Mouse (Mus musculus): ENCODE measurements around the gene Ppp3cb. TPM values are rescaled to one million over a fixed set of nuclear protein-coding genes. Genes with fewer than 3 reads are reported as not detected.

The Ppp3cb gene
- 30.8 and 32.0 TPM in 2 replicates for total RNA-seq (2012; rRNA removed)

DNA sequence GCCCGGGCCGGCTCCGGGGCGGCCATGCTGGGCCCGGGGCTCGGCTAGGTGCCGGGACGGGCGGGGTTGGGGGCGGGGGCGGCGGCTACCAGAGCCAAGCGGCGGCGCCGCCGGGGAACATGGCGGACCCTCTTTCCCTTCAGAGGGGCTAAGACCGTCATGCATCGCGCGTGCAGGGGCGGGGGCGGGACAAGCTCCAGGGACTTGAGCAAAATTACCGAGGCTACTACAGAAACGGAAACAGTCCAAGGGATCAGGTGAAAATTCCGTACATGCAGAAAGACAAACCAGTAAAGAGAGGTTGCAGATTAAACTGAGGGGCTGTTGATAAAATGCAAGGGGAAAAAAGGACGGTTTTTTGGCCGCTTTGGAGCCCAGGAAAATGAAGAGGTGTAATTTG lies at the start of gene Ppp3cb:
Gene Ppp3cb, minus strand, starts transcription at position 159 of the 400 bp plus-strand sequence.
- in situ Hi-C loops (cut with MboI; ENCODE audit: low sequenced_read_pairs in 2 of 2, unreplicated experiment in 2 of 2): no loop called here
- Histone ChIP-seq H3K27ac (ENCODE audit: insufficient read depth, low read depth, low read length, poor library complexity, severe bottlenecking) (peak within 1 kb of the TSS; percentile 80), H3K36me3 (ENCODE audit: control insufficient read depth, insufficient read depth, low read length, poor library complexity, severe bottlenecking) (peaks cover 8% of the 10 kb centered on the region), H3K4me3 (ENCODE audit: insufficient read depth in 1 of 2, low read depth in 1 of 2, low read length in 2 of 2, poor library complexity in 1 of 2, severe bottlenecking in 1 of 2) (peak within 1 kb of the TSS; percentile 70 to 95), H3K9ac (ENCODE audit: insufficient read depth, low read depth, low read length, poor library complexity, severe bottlenecking) (peak within 1 kb of the TSS; percentile 96), H3K4me1 (ENCODE audit: control insufficient read depth in 2 of 2, insufficient read depth in 2 of 2, low read length in 2 of 2, poor library complexity in 1 of 2) (no peaks in the 10 kb centered on the region), H3K9me3 (ENCODE audit: control insufficient read depth, insufficient read depth, low read depth, low read length) (no peaks in the 10 kb centered on the region)
- TF ChIP-seq ZNF384 (IDR thresholded peaks at IDR 0.05; ENCODE audit: low read depth, low read length) (no peak), ZC3H11A (IDR thresholded peaks at IDR 0.05; ENCODE audit: borderline replicate concordance, low read depth, low read length) (no peak), MAFK (IDR thresholded peaks at IDR 0.05; ENCODE audit: insufficient read depth, low read depth, low read length) (no peak), HCFC1 (IDR thresholded peaks at IDR 0.05; ENCODE audit: borderline replicate concordance, insufficient read depth, low read length) (peak; percentile 73), CHD2 (IDR thresholded peaks at IDR 0.05; ENCODE audit: low read depth, low read length) (no peak)
- peak; percentile 90 for DNase-seq (ENCODE audit: low read depth, low spot score)

DNA sequence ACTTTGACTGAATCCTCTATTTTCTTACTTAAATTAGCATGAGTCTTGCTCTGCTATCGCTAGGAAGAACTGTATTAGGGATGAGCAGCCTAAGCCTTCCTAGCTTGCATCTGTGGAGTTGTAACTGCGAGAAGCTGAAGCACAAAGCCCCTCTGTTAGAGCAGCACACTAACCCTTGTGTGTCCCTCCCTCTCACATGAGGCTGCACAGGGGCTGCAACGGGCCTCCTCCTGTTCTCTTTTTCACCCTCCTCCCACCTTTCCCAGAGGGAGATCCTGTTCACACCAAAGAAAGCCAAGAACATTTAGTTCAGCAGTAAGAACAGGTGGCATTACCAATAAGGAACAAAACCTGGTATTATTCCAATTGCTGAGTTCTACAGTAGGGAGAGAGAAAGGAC lies 49.4 kb upstream of the Ppp3cb start:
- no peak for TF ChIP-seq ZNF384 (IDR thresholded peaks at IDR 0.05; ENCODE audit: low read depth, low read length)
- TF ChIP-seq HCFC1 (IDR thresholded peaks at IDR 0.05; ENCODE audit: borderline replicate concordance, insufficient read depth, low read length): no peak
- no peak for TF ChIP-seq ZC3H11A (IDR thresholded peaks at IDR 0.05; ENCODE audit: borderline replicate concordance, low read depth, low read length)
- no peak for TF ChIP-seq CHD2 (IDR thresholded peaks at IDR 0.05; ENCODE audit: low read depth, low read length)
- no peak for TF ChIP-seq MAFK (IDR thresholded peaks at IDR 0.05; ENCODE audit: insufficient read depth, low read depth, low read length)
- Histone ChIP-seq H3K36me3 (ENCODE audit: control insufficient read depth, insufficient read depth, low read length, poor library complexity, severe bottlenecking) (no peaks in the 10 kb centered on the region), H3K27ac (ENCODE audit: insufficient read depth, low read depth, low read length, poor library complexity, severe bottlenecking) (no peak overlapping the region), H3K9me3 (ENCODE audit: control insufficient read depth, insufficient read depth, low read depth, low read length) (no peaks in the 10 kb centered on the region), H3K9ac (ENCODE audit: insufficient read depth, low read depth, low read length, poor library complexity, severe bottlenecking) (no peak overlapping the region), H3K4me1 (ENCODE audit: control insufficient read depth in 2 of 2, insufficient read depth in 2 of 2, low read length in 2 of 2, poor library complexity in 1 of 2) (no peaks in the 10 kb centered on the region), H3K4me3 (ENCODE audit: insufficient read depth in 1 of 2, low read depth in 1 of 2, low read length in 2 of 2, poor library complexity in 1 of 2, severe bottlenecking in 1 of 2) (no peak overlapping the region)
- in situ Hi-C loops (cut with MboI; ENCODE audit: low sequenced_read_pairs in 2 of 2, unreplicated experiment in 2 of 2): no loop called here
- DNase-seq (ENCODE audit: low read depth, low spot score): no peak

DNA sequence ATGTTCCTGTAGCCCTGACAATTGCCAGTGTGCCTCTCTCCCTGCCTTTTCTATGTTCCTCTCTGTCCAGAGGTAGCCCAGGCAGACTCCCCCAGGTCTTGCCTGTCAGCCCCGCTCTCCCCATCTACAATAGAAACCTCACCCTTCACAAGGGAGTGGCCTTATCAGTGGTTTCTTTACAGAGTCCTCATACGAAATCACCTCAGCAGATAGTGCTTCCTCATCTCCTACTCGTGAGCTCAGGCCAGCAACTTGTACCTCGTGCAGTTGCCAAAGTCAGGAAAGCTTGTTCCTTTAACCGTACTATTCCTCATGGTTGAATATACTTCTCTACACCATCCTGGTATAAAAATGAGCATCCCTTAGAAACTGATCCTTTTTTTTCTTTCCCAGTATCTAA lies 41.1 kb upstream of the Ppp3cb start:
- no peak for DNase-seq (ENCODE audit: low read depth, low spot score)
- H3K27ac ChIP-seq (ENCODE audit: insufficient read depth, low read depth, low read length, poor library complexity, severe bottlenecking): no peak overlapping the region
- no peaks in the 10 kb centered on the region for H3K9me3 ChIP-seq (ENCODE audit: control insufficient read depth, insufficient read depth, low read depth, low read length)
- H3K36me3 ChIP-seq (ENCODE audit: control insufficient read depth, insufficient read depth, low read length, poor library complexity, severe bottlenecking): peaks cover 5% of the 10 kb centered on the region; the same call in 1 of the 2 replicates
- H3K4me1 ChIP-seq (ENCODE audit: control insufficient read depth in 2 of 2, insufficient read depth in 2 of 2, low read length in 2 of 2, poor library complexity in 1 of 2): no peaks in the 10 kb centered on the region
- H3K4me3 ChIP-seq (ENCODE audit: insufficient read depth in 1 of 2, low read depth in 1 of 2, low read length in 2 of 2, poor library complexity in 1 of 2, severe bottlenecking in 1 of 2): no peak overlapping the region
- in situ Hi-C loops (cut with MboI; ENCODE audit: low sequenced_read_pairs in 2 of 2, unreplicated experiment in 2 of 2): no loop called here
- TF ChIP-seq HCFC1 (IDR thresholded peaks at IDR 0.05; ENCODE audit: borderline replicate concordance, insufficient read depth, low read length) (no peak), CHD2 (IDR thresholded peaks at IDR 0.05; ENCODE audit: low read depth, low read length) (no peak), ZC3H11A (IDR thresholded peaks at IDR 0.05; ENCODE audit: borderline replicate concordance, low read depth, low read length) (no peak), ZNF384 (IDR thresholded peaks at IDR 0.05; ENCODE audit: low read depth, low read length) (no peak), MAFK (IDR thresholded peaks at IDR 0.05; ENCODE audit: insufficient read depth, low read depth, low read length) (no peak)
- no peak overlapping the region for H3K9ac ChIP-seq (ENCODE audit: insufficient read depth, low read depth, low read length, poor library complexity, severe bottlenecking)

DNA sequence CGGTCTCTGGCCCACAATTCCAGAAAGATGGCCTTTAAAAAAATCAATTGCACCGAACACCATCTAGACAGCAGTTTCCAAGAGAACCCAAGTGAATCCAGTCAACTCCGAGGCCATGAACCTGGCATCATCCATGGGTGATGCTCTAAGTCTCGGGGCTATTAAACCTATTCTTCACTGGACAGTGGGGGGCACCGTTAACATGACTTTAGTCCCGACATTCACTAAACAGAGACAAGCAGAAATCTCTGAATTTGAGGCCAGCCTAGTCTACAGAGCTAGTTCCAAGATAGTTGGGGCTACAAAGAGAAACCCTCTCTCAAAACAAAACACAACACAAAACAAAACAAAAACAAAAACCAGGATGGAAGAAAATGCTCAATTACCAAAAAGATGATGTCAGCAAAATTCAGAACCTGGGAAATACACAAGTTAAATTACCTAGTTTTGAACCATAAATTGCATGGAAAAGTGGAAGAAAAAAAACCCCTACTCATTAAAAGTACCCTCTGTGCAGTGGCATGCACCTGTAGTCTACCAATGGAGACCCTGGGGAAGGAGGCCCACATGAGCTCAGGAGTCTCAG lies 32.5 kb upstream of the Ppp3cb start:
- Histone ChIP-seq H3K4me3 (ENCODE audit: insufficient read depth in 1 of 2, low read depth in 1 of 2, low read length in 2 of 2, poor library complexity in 1 of 2, severe bottlenecking in 1 of 2) (no peak overlapping the region), H3K36me3 (ENCODE audit: control insufficient read depth, insufficient read depth, low read length, poor library complexity, severe bottlenecking) (peaks cover 4% of the 10 kb centered on the region; the same call in 1 of the 2 replicates)

More for the DNA sequence above, 32.5 kb upstream of the Ppp3cb start:
- in situ Hi-C loops (cut with MboI; ENCODE audit: low sequenced_read_pairs in 2 of 2, unreplicated experiment in 2 of 2): loop anchor here in 1 of 2 experiments (5.0 kb wide), 1 partner anchor 78 kb away; the partner anchor contains the start of gene Myoz1
- Histone ChIP-seq H3K9ac (ENCODE audit: insufficient read depth, low read depth, low read length, poor library complexity, severe bottlenecking) (no peak overlapping the region), H3K27ac (ENCODE audit: insufficient read depth, low read depth, low read length, poor library complexity, severe bottlenecking) (no peak overlapping the region), H3K4me1 (ENCODE audit: control insufficient read depth in 2 of 2, insufficient read depth in 2 of 2, low read length in 2 of 2, poor library complexity in 1 of 2) (no peaks in the 10 kb centered on the region), H3K9me3 (ENCODE audit: control insufficient read depth, insufficient read depth, low read depth, low read length) (no peaks in the 10 kb centered on the region)
- no peak for DNase-seq (ENCODE audit: low read depth, low spot score)
- TF ChIP-seq CHD2 (IDR thresholded peaks at IDR 0.05; ENCODE audit: low read depth, low read length): no peak
- peak; percentile 76 for TF ChIP-seq MAFK (IDR thresholded peaks at IDR 0.05; ENCODE audit: insufficient read depth, low read depth, low read length)
- no peak for TF ChIP-seq HCFC1 (IDR thresholded peaks at IDR 0.05; ENCODE audit: borderline replicate concordance, insufficient read depth, low read length)
- no peak for TF ChIP-seq ZC3H11A (IDR thresholded peaks at IDR 0.05; ENCODE audit: borderline replicate concordance, low read depth, low read length)

Measured in ES-E14 (cell line).